Mouse (Mus musculus): ENCODE data around the gene Igf2r. TPM values are rescaled to one million over a fixed set of nuclear protein-coding genes. Genes with fewer than 3 reads are reported as not detected.

The Igf2r gene
- polyA plus RNA-seq, 2 experiments = 62.4 to 97.3 TPM

DNA sequence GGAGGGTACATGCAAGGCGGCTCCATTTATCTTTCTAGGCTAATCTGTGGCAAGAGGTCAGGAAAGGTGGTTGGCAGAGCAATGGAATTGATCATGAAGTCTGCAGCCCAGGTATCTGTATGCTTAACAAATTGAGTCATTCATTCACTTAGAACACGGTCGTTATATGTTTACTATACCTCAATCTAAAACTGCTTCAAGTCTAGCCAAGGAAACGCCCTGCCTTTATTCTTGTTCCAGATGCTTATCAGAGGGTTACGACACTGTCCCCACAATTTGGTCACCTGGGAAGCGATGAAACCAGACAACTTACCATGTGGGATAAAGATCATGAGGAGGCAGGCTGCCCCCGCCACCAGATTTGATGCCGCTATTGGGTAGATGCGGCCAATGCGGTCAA, 110.2 kb downstream of the Igf2r start:
- no peak for TF ChIP-seq POLR2A (IDR thresholded peaks at IDR 0.05; ENCODE audit: borderline replicate concordance, extremely low read depth, insufficient read depth, insufficient read length)
- Histone ChIP-seq H3K27ac (replicated peaks; ENCODE audit: low read depth, low read length) (no peak overlapping the region), H3K9ac (ENCODE audit: low read depth, low read length, severe bottlenecking) (no peak overlapping the region), H3K4me1 (ENCODE audit: control insufficient read depth, insufficient read depth, low read length) (no peaks in the 10 kb centered on the region), H3K27me3 (ENCODE audit: control insufficient read depth, insufficient read depth, low read length) (no peaks in the 10 kb centered on the region), H3K9me3 (ENCODE audit: control insufficient read depth, low read length) (no peaks in the 10 kb centered on the region), H3K36me3 (ENCODE audit: control insufficient read depth, insufficient read depth, low read length) (no peaks in the 10 kb centered on the region), H3K4me3 (replicated peaks; ENCODE audit: low read length) (no peak overlapping the region), H3K4me2 (replicated peaks; ENCODE audit: low read depth, low read length, severe bottlenecking) (no peak overlapping the region)
- WGBS = 92% methylated on average over 10 of the region's 10 CpGs
- ATAC-seq (ENCODE audit: low FRiP score, low read depth) = no peak
- no peak for DNase-seq (ENCODE audit: low spot score)

GRCm38 (mm10) chr17:12658784-12659183, 110.7 kb downstream of the Igf2r start:
- H3K4me3 ChIP-seq (replicated peaks; ENCODE audit: low read length) = no peak overlapping the region
- H3K4me1 ChIP-seq (ENCODE audit: control insufficient read depth, insufficient read depth, low read length) = no peaks in the 10 kb centered on the region
- no peaks in the 10 kb centered on the region for H3K9me3 ChIP-seq (ENCODE audit: control insufficient read depth, low read length)
- H3K9ac ChIP-seq (ENCODE audit: low read depth, low read length, severe bottlenecking) = no peak overlapping the region
- H3K27ac ChIP-seq (replicated peaks; ENCODE audit: low read depth, low read length) = no peak overlapping the region
- no peak for ATAC-seq (ENCODE audit: low FRiP score, low read depth)
- H3K4me2 ChIP-seq (replicated peaks; ENCODE audit: low read depth, low read length, severe bottlenecking) = no peak overlapping the region
- TF ChIP-seq POLR2A (IDR thresholded peaks at IDR 0.05; ENCODE audit: borderline replicate concordance, extremely low read depth, insufficient read depth, insufficient read length) = no peak
- no peaks in the 10 kb centered on the region for H3K27me3 ChIP-seq (ENCODE audit: control insufficient read depth, insufficient read depth, low read length)
- WGBS = 82% methylated on average over 7 of the region's 7 CpGs
- no peaks in the 10 kb centered on the region for H3K36me3 ChIP-seq (ENCODE audit: control insufficient read depth, insufficient read depth, low read length)
- DNase-seq (ENCODE audit: low spot score) = no peak

- 76% methylated on average over 7 of the region's 7 CpGs for WGBS
- H3K4me1 ChIP-seq (ENCODE audit: control insufficient read depth, insufficient read depth, low read length) = no peaks in the 10 kb centered on the region
- H3K4me2 ChIP-seq (replicated peaks; ENCODE audit: low read depth, low read length, severe bottlenecking) = no peak overlapping the region
- no peak for ATAC-seq (ENCODE audit: low FRiP score, low read depth)
- H3K9me3 ChIP-seq (ENCODE audit: control insufficient read depth, low read length) = no peaks in the 10 kb centered on the region
- no peaks in the 10 kb centered on the region for H3K27me3 ChIP-seq (ENCODE audit: control insufficient read depth, insufficient read depth, low read length)
- no peak overlapping the region for H3K9ac ChIP-seq (ENCODE audit: low read depth, low read length, severe bottlenecking)
- TF ChIP-seq POLR2A (IDR thresholded peaks at IDR 0.05; ENCODE audit: borderline replicate concordance, extremely low read depth, insufficient read depth, insufficient read length) = no peak
- H3K36me3 ChIP-seq (ENCODE audit: control insufficient read depth, insufficient read depth, low read length) = no peaks in the 10 kb centered on the region
- H3K4me3 ChIP-seq (replicated peaks; ENCODE audit: low read length) = no peak overlapping the region
- no peak for DNase-seq (ENCODE audit: low spot score)
- no peak overlapping the region for H3K27ac ChIP-seq (replicated peaks; ENCODE audit: low read depth, low read length)
These were observed 113.6 kb downstream of the Igf2r start for GRCm38 (mm10) chr17:12655826-12656225.

DNA sequence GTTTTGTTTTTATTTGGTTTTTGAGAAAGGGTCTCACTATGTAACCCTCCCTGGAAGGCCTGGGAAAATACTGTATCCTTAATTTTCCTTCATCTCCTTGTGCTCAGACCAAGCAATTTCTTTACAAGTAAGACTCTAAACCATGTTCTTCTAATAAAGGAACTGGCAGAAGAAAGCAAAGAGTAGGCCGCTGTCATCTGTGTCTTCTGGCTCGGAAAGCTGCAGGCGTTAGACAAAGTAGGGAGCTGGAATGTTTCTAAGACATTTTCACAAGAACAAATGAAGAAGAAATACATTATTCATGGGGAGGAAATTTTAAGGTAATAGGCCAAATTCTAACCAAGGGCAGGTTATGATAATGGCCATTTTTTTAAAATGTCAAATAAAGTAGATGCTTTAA, 115.4 kb downstream of the Igf2r start:
- no peak for DNase-seq (ENCODE audit: low spot score)
- WGBS = 83% methylated on average over 3 of the region's 3 CpGs
- Histone ChIP-seq H3K9ac (ENCODE audit: low read depth, low read length, severe bottlenecking) (no peak overlapping the region), H3K9me3 (ENCODE audit: control insufficient read depth, low read length) (no peaks in the 10 kb centered on the region), H3K4me2 (replicated peaks; ENCODE audit: low read depth, low read length, severe bottlenecking) (no peak overlapping the region), H3K27me3 (ENCODE audit: control insufficient read depth, insufficient read depth, low read length) (no peaks in the 10 kb centered on the region), H3K36me3 (ENCODE audit: control insufficient read depth, insufficient read depth, low read length) (no peaks in the 10 kb centered on the region), H3K4me1 (ENCODE audit: control insufficient read depth, insufficient read depth, low read length) (no peaks in the 10 kb centered on the region), H3K27ac (replicated peaks; ENCODE audit: low read depth, low read length) (no peak overlapping the region), H3K4me3 (replicated peaks; ENCODE audit: low read length) (no peak overlapping the region)
- TF ChIP-seq POLR2A (IDR thresholded peaks at IDR 0.05; ENCODE audit: borderline replicate concordance, extremely low read depth, insufficient read depth, insufficient read length) = no peak
- no peak for ATAC-seq (ENCODE audit: low FRiP score, low read depth)

GRCm38 (mm10) chr17:12652604-12653003, 116.9 kb downstream of the Igf2r start:
- Histone ChIP-seq H3K4me3 (replicated peaks; ENCODE audit: low read length) (no peak overlapping the region), H3K36me3 (ENCODE audit: control insufficient read depth, insufficient read depth, low read length) (no peaks in the 10 kb centered on the region), H3K9me3 (ENCODE audit: control insufficient read depth, low read length) (no peaks in the 10 kb centered on the region), H3K27me3 (ENCODE audit: control insufficient read depth, insufficient read depth, low read length) (no peaks in the 10 kb centered on the region), H3K4me1 (ENCODE audit: control insufficient read depth, insufficient read depth, low read length) (no peaks in the 10 kb centered on the region), H3K4me2 (replicated peaks; ENCODE audit: low read depth, low read length, severe bottlenecking) (no peak overlapping the region), H3K27ac (replicated peaks; ENCODE audit: low read depth, low read length) (no peak overlapping the region), H3K9ac (ENCODE audit: low read depth, low read length, severe bottlenecking) (no peak overlapping the region)
- ATAC-seq (ENCODE audit: low FRiP score, low read depth) (no peak), DNase-seq (ENCODE audit: low spot score) (no peak)
- 92% methylated on average over 11 of the region's 11 CpGs for WGBS
- TF ChIP-seq POLR2A (IDR thresholded peaks at IDR 0.05; ENCODE audit: borderline replicate concordance, extremely low read depth, insufficient read depth, insufficient read length) = no peak

DNA sequence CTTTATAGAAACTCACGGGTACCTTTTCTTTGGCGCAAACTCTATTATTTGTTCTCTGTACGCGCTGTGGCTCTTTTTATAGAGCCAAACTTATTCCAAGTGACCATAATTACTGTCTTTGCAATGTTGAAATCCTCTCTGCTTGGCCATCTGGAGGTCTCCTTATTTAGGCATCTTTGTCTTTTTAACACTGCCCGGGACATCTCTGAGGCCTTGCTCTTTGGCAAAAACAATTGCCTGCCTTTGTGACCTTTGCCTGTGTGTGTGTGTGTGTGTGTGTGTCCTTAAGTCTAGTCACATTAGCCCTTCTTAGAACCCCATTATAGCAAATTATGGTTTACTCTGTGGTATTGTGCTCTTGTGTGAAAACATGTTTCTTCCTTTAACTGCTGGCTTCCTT, 124.0 kb downstream of the Igf2r start:
- no peaks in the 10 kb centered on the region for H3K4me1 ChIP-seq (ENCODE audit: control insufficient read depth, insufficient read depth, low read length)
- H3K4me2 ChIP-seq (replicated peaks; ENCODE audit: low read depth, low read length, severe bottlenecking) = no peak overlapping the region
- ATAC-seq (ENCODE audit: low FRiP score, low read depth) (no peak), DNase-seq (ENCODE audit: low spot score) (no peak)
- no peak overlapping the region for H3K9ac ChIP-seq (ENCODE audit: low read depth, low read length, severe bottlenecking)
- H3K9me3 ChIP-seq (ENCODE audit: control insufficient read depth, low read length) = no peaks in the 10 kb centered on the region
- WGBS = 91% methylated on average over 5 of the region's 5 CpGs
- TF ChIP-seq POLR2A (IDR thresholded peaks at IDR 0.05; ENCODE audit: borderline replicate concordance, extremely low read depth, insufficient read depth, insufficient read length) = no peak
- no peak overlapping the region for H3K4me3 ChIP-seq (replicated peaks; ENCODE audit: low read length)
- H3K27me3 ChIP-seq (ENCODE audit: control insufficient read depth, insufficient read depth, low read length) = no peaks in the 10 kb centered on the region
- H3K27ac ChIP-seq (replicated peaks; ENCODE audit: low read depth, low read length) = no peak overlapping the region
- no peaks in the 10 kb centered on the region for H3K36me3 ChIP-seq (ENCODE audit: control insufficient read depth, insufficient read depth, low read length)
